Mouse (Mus musculus): Measurements from ENCODE around the gene Thap3. TPM values are rescaled to one million over a fixed set of nuclear protein-coding genes. Genes with fewer than 3 reads are reported as not detected.

Gene Thap3
- polyA plus RNA-seq, 1 experiment from 2014 or later, result 31.7 TPM

GRCm38 (mm10) chr4:152006137-152006536 is 17.3 kb upstream of the Thap3 start:
- H3K4me3 ChIP-seq (ENCODE audit: low read depth, low read length), result no peak overlapping the region
- no peak for ATAC-seq (ENCODE audit: low read depth)

GRCm38 (mm10) chr4:152002063-152002462 is 13.3 kb upstream of the Thap3 start:
- no peak overlapping the region for H3K4me3 ChIP-seq (ENCODE audit: low read depth, low read length)
- peaks cover 7% of the 10 kb centered on the region; the same call in 1 of the 2 replicates for H3K4me1 ChIP-seq (ENCODE audit: control insufficient read depth, insufficient read depth, low read length)
- WGBS, result 90% methylated on average over 3 of the region's 3 CpGs
- H3K27ac ChIP-seq (replicated peaks; ENCODE audit: low read depth, low read length), result no peak overlapping the region
- DNase-seq (ENCODE audit: low spot score) (no peak), ATAC-seq (ENCODE audit: low read depth) (no peak)
- H3K27me3 ChIP-seq (replicated peaks; ENCODE audit: control insufficient read depth, insufficient read depth, low read length), result no peaks in the 10 kb centered on the region
- H3K9ac ChIP-seq (ENCODE audit: low read depth, low read length), result no peak overlapping the region
- H3K9me3 ChIP-seq (ENCODE audit: control insufficient read depth, low read length), result no peaks in the 10 kb centered on the region
- no peak overlapping the region for H3K4me2 ChIP-seq (ENCODE audit: low read depth, low read length)
- H3K36me3 ChIP-seq (ENCODE audit: control insufficient read depth, insufficient read depth, low read length), result no peaks in the 10 kb centered on the region

More at GRCm38 (mm10) chr4:152006137-152006536, 17.3 kb upstream of the Thap3 start:
- Histone ChIP-seq H3K9ac (ENCODE audit: low read depth, low read length) (no peak overlapping the region), H3K27me3 (replicated peaks; ENCODE audit: control insufficient read depth, insufficient read depth, low read length) (no peaks in the 10 kb centered on the region), H3K9me3 (ENCODE audit: control insufficient read depth, low read length) (no peaks in the 10 kb centered on the region), H3K36me3 (ENCODE audit: control insufficient read depth, insufficient read depth, low read length) (no peaks in the 10 kb centered on the region), H3K4me1 (ENCODE audit: control insufficient read depth, insufficient read depth, low read length) (peaks cover 23% of the 10 kb centered on the region), H3K4me2 (ENCODE audit: low read depth, low read length) (no peak overlapping the region), H3K27ac (replicated peaks; ENCODE audit: low read depth, low read length) (no peak overlapping the region)
- WGBS, result 78% methylated on average over 6 of the region's 6 CpGs
- no peak for DNase-seq (ENCODE audit: low spot score)

GRCm38 (mm10) chr4:152001335-152001734 is 12.5 kb upstream of the Thap3 start:
- DNase-seq (ENCODE audit: low spot score) (no peak), ATAC-seq (ENCODE audit: low read depth) (no peak)
- Histone ChIP-seq H3K9ac (ENCODE audit: low read depth, low read length) (no peak overlapping the region), H3K4me3 (ENCODE audit: low read depth, low read length) (no peak overlapping the region), H3K4me1 (ENCODE audit: control insufficient read depth, insufficient read depth, low read length) (peaks cover 8% of the 10 kb centered on the region; the same call in 1 of the 2 replicates), H3K27ac (replicated peaks; ENCODE audit: low read depth, low read length) (no peak overlapping the region), H3K27me3 (replicated peaks; ENCODE audit: control insufficient read depth, insufficient read depth, low read length) (no peaks in the 10 kb centered on the region), H3K4me2 (ENCODE audit: low read depth, low read length) (no peak overlapping the region), H3K9me3 (ENCODE audit: control insufficient read depth, low read length) (no peaks in the 10 kb centered on the region), H3K36me3 (ENCODE audit: control insufficient read depth, insufficient read depth, low read length) (no peaks in the 10 kb centered on the region)
- 66% methylated on average over 4 of the region's 4 CpGs for WGBS

GRCm38 (mm10) chr4:152000906-152001305 is 12.1 kb upstream of the Thap3 start:
- no peaks in the 10 kb centered on the region for H3K9me3 ChIP-seq (ENCODE audit: control insufficient read depth, low read length)
- no peak overlapping the region for H3K4me3 ChIP-seq (ENCODE audit: low read depth, low read length)
- DNase-seq (ENCODE audit: low spot score) (no peak), ATAC-seq (ENCODE audit: low read depth) (no peak)
- 33% methylated on average over 4 of the region's 4 CpGs for WGBS
- H3K4me1 ChIP-seq (ENCODE audit: control insufficient read depth, insufficient read depth, low read length), result peaks cover 8% of the 10 kb centered on the region; the same call in 1 of the 2 replicates
- no peak overlapping the region for H3K4me2 ChIP-seq (ENCODE audit: low read depth, low read length)
- no peak overlapping the region for H3K27ac ChIP-seq (replicated peaks; ENCODE audit: low read depth, low read length)
- H3K36me3 ChIP-seq (ENCODE audit: control insufficient read depth, insufficient read depth, low read length), result no peaks in the 10 kb centered on the region
- H3K9ac ChIP-seq (ENCODE audit: low read depth, low read length), result no peak overlapping the region
- no peaks in the 10 kb centered on the region for H3K27me3 ChIP-seq (replicated peaks; ENCODE audit: control insufficient read depth, insufficient read depth, low read length)

- H3K36me3 ChIP-seq (ENCODE audit: control insufficient read depth, insufficient read depth, low read length), result no peaks in the 10 kb centered on the region
- H3K9me3 ChIP-seq (ENCODE audit: control insufficient read depth, low read length), result no peaks in the 10 kb centered on the region
- DNase-seq (ENCODE audit: low spot score) (no peak), ATAC-seq (ENCODE audit: low read depth) (no peak)
- H3K4me3 ChIP-seq (ENCODE audit: low read depth, low read length), result no peak overlapping the region
- H3K4me2 ChIP-seq (ENCODE audit: low read depth, low read length), result no peak overlapping the region
- WGBS, result 51% methylated on average over 3 of the region's 3 CpGs
- no peak overlapping the region for H3K9ac ChIP-seq (ENCODE audit: low read depth, low read length)
- peaks cover 8% of the 10 kb centered on the region; the same call in 1 of the 2 replicates for H3K4me1 ChIP-seq (ENCODE audit: control insufficient read depth, insufficient read depth, low read length)
- no peaks in the 10 kb centered on the region for H3K27me3 ChIP-seq (replicated peaks; ENCODE audit: control insufficient read depth, insufficient read depth, low read length)
- H3K27ac ChIP-seq (replicated peaks; ENCODE audit: low read depth, low read length), result no peak overlapping the region
These were observed 10.7 kb upstream of the Thap3 start for GRCm38 (mm10) chr4:151999481-151999880.

GRCm38 (mm10) chr4:151997701-151998100 is 8.9 kb upstream of the Thap3 start:
- no peaks in the 10 kb centered on the region for H3K27me3 ChIP-seq (replicated peaks; ENCODE audit: control insufficient read depth, insufficient read depth, low read length)
- no peaks in the 10 kb centered on the region for H3K9me3 ChIP-seq (ENCODE audit: control insufficient read depth, low read length)
- peak overlapping the region; percentile 62 for H3K4me2 ChIP-seq (ENCODE audit: low read depth, low read length)
- WGBS, result 55% methylated on average over 3 of the region's 3 CpGs
- H3K36me3 ChIP-seq (ENCODE audit: control insufficient read depth, insufficient read depth, low read length), result peaks cover 9% of the 10 kb centered on the region
- H3K27ac ChIP-seq (replicated peaks; ENCODE audit: low read depth, low read length), result no peak overlapping the region
- peak overlapping the region; percentile 100; the same call in 1 of the 2 replicates for H3K4me3 ChIP-seq (ENCODE audit: low read depth, low read length)
- DNase-seq (ENCODE audit: low spot score) (no peak), ATAC-seq (ENCODE audit: low read depth) (no peak)
- H3K4me1 ChIP-seq (ENCODE audit: control insufficient read depth, insufficient read depth, low read length), result peaks cover 19% of the 10 kb centered on the region
- H3K9ac ChIP-seq (ENCODE audit: low read depth, low read length), result no peak overlapping the region; the same call in 1 of the 2 replicates

GRCm38 (mm10) chr4:151996951-151997222 is 8.1 kb upstream of the Thap3 start:
- H3K4me3 ChIP-seq (ENCODE audit: low read depth, low read length), result peak overlapping the region; percentile 100
- no peaks in the 10 kb centered on the region for H3K27me3 ChIP-seq (replicated peaks; ENCODE audit: control insufficient read depth, insufficient read depth, low read length)
- ATAC-seq (ENCODE audit: low read depth), result no peak
- H3K9me3 ChIP-seq (ENCODE audit: control insufficient read depth, low read length), result no peaks in the 10 kb centered on the region
- peak overlapping the region; percentile 62 for H3K4me2 ChIP-seq (ENCODE audit: low read depth, low read length)
- DNase-seq (ENCODE audit: low spot score), result no peak
- peaks cover 19% of the 10 kb centered on the region for H3K4me1 ChIP-seq (ENCODE audit: control insufficient read depth, insufficient read depth, low read length)
- peaks cover 17% of the 10 kb centered on the region for H3K36me3 ChIP-seq (ENCODE audit: control insufficient read depth, insufficient read depth, low read length)
- peak overlapping the region; percentile 91 for H3K27ac ChIP-seq (replicated peaks; ENCODE audit: low read depth, low read length)
- H3K9ac ChIP-seq (ENCODE audit: low read depth, low read length), result peak overlapping the region; percentile 82
- WGBS, result 3% methylated on average over 13 of the region's 13 CpGs

- peak; percentile 97 for ATAC-seq (ENCODE audit: low read depth)
- H3K9me3 ChIP-seq (ENCODE audit: control insufficient read depth, low read length), result no peaks in the 10 kb centered on the region
- WGBS, result 0% methylated on average over 58 of the region's 94 CpGs
- peaks cover 19% of the 10 kb centered on the region for H3K4me1 ChIP-seq (ENCODE audit: control insufficient read depth, insufficient read depth, low read length)
- DNase-seq (ENCODE audit: low spot score), result peak; percentile 100
- H3K36me3 ChIP-seq (ENCODE audit: control insufficient read depth, insufficient read depth, low read length), result peaks cover 22% of the 10 kb centered on the region
- H3K9ac ChIP-seq (ENCODE audit: low read depth, low read length), result peak within 1 kb of the TSS; percentile 95
- peak within 1 kb of the TSS; percentile 100 for H3K4me3 ChIP-seq (ENCODE audit: low read depth, low read length)
- H3K27ac ChIP-seq (replicated peaks; ENCODE audit: low read depth, low read length), result peak within 1 kb of the TSS; percentile 91
- H3K4me2 ChIP-seq (ENCODE audit: low read depth, low read length), result peak within 1 kb of the TSS; percentile 88
- no peaks in the 10 kb centered on the region for H3K27me3 ChIP-seq (replicated peaks; ENCODE audit: control insufficient read depth, insufficient read depth, low read length)
These were observed 7.6 kb upstream of the Thap3 start, which contains the start of gene Phf13 for GRCm38 (mm10) chr4:151996173-151996950. Gene Phf13, minus strand, starts transcription at chr4:151996258.
